Comparison of ENCODE assay signal across 16 mouse cellular contexts in the genomic region with DNA sequence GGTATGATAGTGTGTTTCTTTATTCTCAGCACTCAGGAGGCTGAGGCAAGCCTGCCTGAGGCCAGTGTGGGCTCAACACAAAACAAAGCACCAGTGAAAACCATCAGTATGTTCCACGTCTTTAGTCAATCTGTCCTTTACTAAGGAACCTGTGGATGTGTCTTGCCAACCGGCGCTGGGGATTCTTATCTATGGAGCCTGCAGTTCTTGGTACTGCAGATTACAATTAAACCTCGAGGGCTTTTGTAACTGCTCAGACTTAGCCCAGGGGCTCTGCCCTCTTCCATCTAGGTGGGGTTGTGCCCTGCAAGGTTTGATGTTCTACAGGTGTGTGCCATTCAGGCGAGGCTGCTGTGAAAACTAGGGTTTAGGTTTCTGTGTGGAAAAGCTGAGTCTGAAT.
"Had no signal": no experiment of that assay in that cellular context is flagged by ENCODE, and none has a peak within 500 bp of the region (broad histone marks: within the 10 kb centered on the region; RNA-seq: fewer than 3 reads in every experiment).

No protein-coding gene starts in this region.

- H3K9me3 ChIP-seq: neural tube, embryonic 13.5 days; neural tube, embryonic 15.5 days; stomach, embryonic 15.5 days had no signal

- H3K9ac ChIP-seq: neural tube, embryonic 13.5 days; neural tube, embryonic 15.5 days; stomach, embryonic 15.5 days had no signal

- H3K4me1 ChIP-seq: neural tube, embryonic 15.5 days; stomach, embryonic 15.5 days had no signal

- H3K36me3 ChIP-seq: neural tube, embryonic 13.5 days; neural tube, embryonic 15.5 days; stomach, embryonic 15.5 days had no signal

- H3K27me3 ChIP-seq: neural tube, embryonic 13.5 days; neural tube, embryonic 15.5 days; stomach, embryonic 15.5 days had no signal

- H3K27ac ChIP-seq: neural tube, embryonic 13.5 days; neural tube, embryonic 15.5 days; stomach, embryonic 15.5 days; stomach, postnatal 0 days had no signal

- H3K4me3 ChIP-seq: neural tube, embryonic 13.5 days; neural tube, embryonic 15.5 days; stomach, embryonic 15.5 days had no signal

- H3K4me2 ChIP-seq: neural tube, embryonic 13.5 days; neural tube, embryonic 15.5 days; stomach, embryonic 15.5 days had no signal

- DNase-seq: retina, postnatal 1 day; right cerebral cortex, adult 18-20 months; right cerebral cortex, postnatal 14 days; right cerebral cortex, postnatal 25 days; right cerebral cortex, postnatal 4 days; spleen, adult 18-20 months; thymus, adult 18-20 months; thymus, adult 2 months; thymus, postnatal 14 days; thymus, postnatal 25 days; thymus, postnatal 36 days; thymus, postnatal 4 days had no signal
